Mouse (Mus musculus): ENCODE results near the gene Anxa2.

- TF ChIP-seq POLR2A (IDR thresholded peaks at IDR 0.05; ENCODE audit: borderline replicate concordance, extremely low read depth, low read depth, low read length) (no peak), CTCF (IDR thresholded peaks at IDR 0.05; ENCODE audit: insufficient read depth, low read length) (no peak)
Measured at GRCm38 (mm10) chr9:69475873-69476272, 22.5 kb downstream of the Anxa2 start.
